Mouse (Mus musculus): ENCODE measurements around the gene Dsel. TPM values are rescaled to one million over a fixed set of nuclear protein-coding genes. Genes with fewer than 3 reads are reported as not detected.

Dsel gene
- polyA plus RNA-seq, 1 experiment, result 2.3 TPM

DNA sequence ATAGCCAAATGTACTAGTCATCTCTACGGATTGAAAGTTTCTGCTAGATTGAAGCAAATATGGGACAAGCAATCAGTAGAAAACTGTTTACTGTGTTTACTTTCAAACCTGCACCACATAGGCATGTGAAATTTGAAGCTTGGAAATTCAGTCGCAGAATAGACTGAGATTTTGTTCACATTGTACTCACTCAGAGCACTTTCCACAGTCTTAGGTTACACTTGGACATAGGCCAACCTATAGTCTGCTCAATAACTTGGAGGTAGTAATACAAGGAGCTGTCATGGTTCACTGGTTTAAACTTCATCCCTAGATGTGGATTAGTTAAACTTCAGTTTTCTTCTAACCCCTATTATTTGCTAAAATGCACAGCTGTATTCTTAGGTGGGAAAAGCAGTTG is 749 bp upstream of the Dsel start:
- Histone ChIP-seq H3K36me3 (ENCODE audit: control insufficient read depth, insufficient read depth) (no peaks in the 10 kb centered on the region), H3K79me3 (ENCODE audit: low read depth) (peaks cover 2% of the 10 kb centered on the region), H3K79me2 (ENCODE audit: control insufficient read depth, insufficient read depth) (no peaks in the 10 kb centered on the region), H3K27me3 (ENCODE audit: control insufficient read depth, insufficient read depth, insufficient read length) (no peaks in the 10 kb centered on the region), H3ac (ENCODE audit: control insufficient read depth, insufficient read length, low read depth) (no peak overlapping the region), H3K4me3 (ENCODE audit: insufficient read depth, poor library complexity, severe bottlenecking) (no peak overlapping the region)
- TF ChIP-seq FOSL1 (IDR thresholded peaks at IDR 0.05; ENCODE audit: insufficient read depth, low read length, poor library complexity, severe bottlenecking) (no peak), MYOD1 (IDR thresholded peaks at IDR 0.05; ENCODE audit: control insufficient read depth, insufficient read length, low read depth) (no peak), CTCF (IDR thresholded peaks at IDR 0.05; ENCODE audit: control insufficient read depth, insufficient read depth, insufficient read length) (no peak), MYOG (IDR thresholded peaks at IDR 0.05; ENCODE audit: control insufficient read depth, extremely low read depth, insufficient read length) (no peak), CEBPB (IDR thresholded peaks at IDR 0.05; ENCODE audit: low read depth) (no peak), USF1 (IDR thresholded peaks at IDR 0.05; ENCODE audit: low read depth) (no peak), MAX (IDR thresholded peaks at IDR 0.05) (no peak)

DNA sequence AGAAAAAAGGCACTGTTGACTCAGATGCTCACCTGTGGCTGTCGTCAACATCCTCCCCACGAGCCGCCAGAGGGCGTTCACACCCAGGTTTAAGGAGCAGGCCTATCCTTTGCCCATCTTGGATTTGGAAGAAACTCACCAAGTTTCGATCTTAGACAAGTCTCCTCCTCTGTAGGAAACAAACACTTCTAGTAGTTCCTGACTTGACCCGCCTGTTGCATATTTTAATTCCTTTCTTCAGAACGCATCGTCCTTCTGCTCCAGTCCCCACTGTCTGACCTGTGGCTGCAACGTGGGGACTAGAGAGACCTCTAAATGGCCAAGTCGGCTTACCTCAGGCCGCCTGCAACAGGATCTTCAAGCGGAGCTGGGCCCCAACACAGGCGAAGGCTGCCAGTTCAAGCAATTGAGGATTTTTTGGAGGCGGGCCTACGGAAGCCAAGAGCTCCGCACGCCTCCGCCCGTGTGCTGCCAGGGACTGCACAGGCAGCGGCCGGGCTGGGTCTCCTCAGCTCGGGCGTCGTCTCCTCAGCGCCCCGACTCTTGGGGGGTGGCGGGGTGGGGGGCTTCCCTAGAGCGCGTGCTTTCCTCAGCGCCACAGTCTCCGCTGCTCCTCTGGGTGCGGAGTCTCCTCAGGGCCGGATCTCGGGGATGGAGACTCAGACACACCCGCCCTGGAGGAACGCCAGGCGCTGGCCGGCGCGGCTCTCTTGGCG is 497 bp downstream of the Dsel start:
- Histone ChIP-seq H3K79me2 (ENCODE audit: control insufficient read depth, insufficient read depth) (no peaks in the 10 kb centered on the region), H3K36me3 (ENCODE audit: control insufficient read depth, insufficient read depth) (no peaks in the 10 kb centered on the region), H3K4me3 (ENCODE audit: insufficient read depth, poor library complexity, severe bottlenecking) (peak overlapping the region; percentile 50), H3K79me3 (ENCODE audit: low read depth) (peaks cover 2% of the 10 kb centered on the region), H3K27me3 (ENCODE audit: control insufficient read depth, insufficient read depth, insufficient read length) (no peaks in the 10 kb centered on the region), H3ac (ENCODE audit: control insufficient read depth, insufficient read length, low read depth) (peak overlapping the region; percentile 74)
- TF ChIP-seq MYOG (IDR thresholded peaks at IDR 0.05; ENCODE audit: control insufficient read depth, extremely low read depth, insufficient read length) (no peak), CTCF (IDR thresholded peaks at IDR 0.05; ENCODE audit: control insufficient read depth, insufficient read depth, insufficient read length) (peak; percentile 69)

DNA sequence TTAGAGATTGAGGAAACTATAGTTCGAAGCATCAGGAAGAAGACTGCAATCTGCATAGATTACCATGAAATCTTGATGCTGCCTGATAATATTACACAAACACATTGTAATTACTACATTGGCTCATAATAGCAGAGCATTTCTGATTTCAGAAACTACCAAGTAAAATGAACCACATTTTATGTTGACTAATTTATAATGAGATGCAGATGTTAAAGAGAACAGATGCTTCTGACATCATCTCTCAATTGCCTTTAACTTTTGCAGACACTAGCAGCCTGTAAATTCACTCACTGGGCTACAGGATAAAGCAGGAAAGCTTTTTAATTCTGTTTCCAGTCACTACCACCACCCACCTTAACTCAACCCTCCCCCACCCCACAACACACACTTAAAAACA is 6.9 kb downstream of the Dsel start:
- no peak for TF ChIP-seq MAX (IDR thresholded peaks at IDR 0.05)
- no peak for TF ChIP-seq MYOG (IDR thresholded peaks at IDR 0.05; ENCODE audit: control insufficient read depth, extremely low read depth, insufficient read length)
- no peak for TF ChIP-seq FOSL1 (IDR thresholded peaks at IDR 0.05; ENCODE audit: insufficient read depth, low read length, poor library complexity, severe bottlenecking)
- no peak for TF ChIP-seq CEBPB (IDR thresholded peaks at IDR 0.05; ENCODE audit: low read depth)
- no peak for TF ChIP-seq MYOD1 (IDR thresholded peaks at IDR 0.05; ENCODE audit: control insufficient read depth, insufficient read length, low read depth)
- TF ChIP-seq USF1 (IDR thresholded peaks at IDR 0.05; ENCODE audit: low read depth), result no peak
- TF ChIP-seq CTCF (IDR thresholded peaks at IDR 0.05; ENCODE audit: control insufficient read depth, insufficient read depth, insufficient read length), result no peak
- H3K36me3 ChIP-seq (ENCODE audit: control insufficient read depth, insufficient read depth), result no peaks in the 10 kb centered on the region
- H3K79me2 ChIP-seq (ENCODE audit: control insufficient read depth, insufficient read depth), result no peaks in the 10 kb centered on the region
- H3ac ChIP-seq (ENCODE audit: control insufficient read depth, insufficient read length, low read depth), result no peak overlapping the region
- no peak overlapping the region for H3K4me3 ChIP-seq (ENCODE audit: insufficient read depth, poor library complexity, severe bottlenecking)
- no peaks in the 10 kb centered on the region for H3K27me3 ChIP-seq (ENCODE audit: control insufficient read depth, insufficient read depth, insufficient read length)
- H3K79me3 ChIP-seq (ENCODE audit: low read depth), result peaks cover 2% of the 10 kb centered on the region

DNA sequence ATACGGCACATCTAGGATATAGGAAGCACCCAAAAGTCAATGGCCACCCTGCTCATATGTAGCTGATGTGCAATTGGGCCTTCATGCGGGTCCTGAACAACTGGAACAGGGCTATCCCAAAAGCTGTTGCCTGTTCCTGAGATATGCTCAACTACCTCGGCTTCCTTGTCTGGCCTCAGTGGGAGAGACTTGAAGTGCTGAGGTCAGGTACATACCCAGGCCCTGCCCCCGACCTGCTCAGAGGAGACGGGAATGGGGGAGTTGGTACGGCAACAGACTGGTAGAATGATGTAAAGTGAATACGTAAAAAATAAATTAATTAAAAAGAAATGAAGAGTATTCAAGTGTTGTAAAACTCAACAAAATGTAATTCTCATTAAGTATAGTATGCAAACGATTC is 12.3 kb downstream of the Dsel start:
- no peak overlapping the region for H3K4me3 ChIP-seq (ENCODE audit: insufficient read depth, poor library complexity, severe bottlenecking)
- H3K79me3 ChIP-seq (ENCODE audit: low read depth), result no peaks in the 10 kb centered on the region
- no peaks in the 10 kb centered on the region for H3K36me3 ChIP-seq (ENCODE audit: control insufficient read depth, insufficient read depth)
- H3K27me3 ChIP-seq (ENCODE audit: control insufficient read depth, insufficient read depth, insufficient read length), result no peaks in the 10 kb centered on the region
- H3ac ChIP-seq (ENCODE audit: control insufficient read depth, insufficient read length, low read depth), result no peak overlapping the region
- H3K79me2 ChIP-seq (ENCODE audit: control insufficient read depth, insufficient read depth), result no peaks in the 10 kb centered on the region
- no peak for TF ChIP-seq MYOG (IDR thresholded peaks at IDR 0.05; ENCODE audit: control insufficient read depth, extremely low read depth, insufficient read length)
- TF ChIP-seq MAX (IDR thresholded peaks at IDR 0.05), result no peak
- no peak for TF ChIP-seq FOSL1 (IDR thresholded peaks at IDR 0.05; ENCODE audit: insufficient read depth, low read length, poor library complexity, severe bottlenecking)
- TF ChIP-seq CTCF (IDR thresholded peaks at IDR 0.05; ENCODE audit: control insufficient read depth, insufficient read depth, insufficient read length), result no peak
- TF ChIP-seq MYOD1 (IDR thresholded peaks at IDR 0.05; ENCODE audit: control insufficient read depth, insufficient read length, low read depth), result no peak
- TF ChIP-seq USF1 (IDR thresholded peaks at IDR 0.05; ENCODE audit: low read depth), result no peak
- no peak for TF ChIP-seq CEBPB (IDR thresholded peaks at IDR 0.05; ENCODE audit: low read depth)

DNA sequence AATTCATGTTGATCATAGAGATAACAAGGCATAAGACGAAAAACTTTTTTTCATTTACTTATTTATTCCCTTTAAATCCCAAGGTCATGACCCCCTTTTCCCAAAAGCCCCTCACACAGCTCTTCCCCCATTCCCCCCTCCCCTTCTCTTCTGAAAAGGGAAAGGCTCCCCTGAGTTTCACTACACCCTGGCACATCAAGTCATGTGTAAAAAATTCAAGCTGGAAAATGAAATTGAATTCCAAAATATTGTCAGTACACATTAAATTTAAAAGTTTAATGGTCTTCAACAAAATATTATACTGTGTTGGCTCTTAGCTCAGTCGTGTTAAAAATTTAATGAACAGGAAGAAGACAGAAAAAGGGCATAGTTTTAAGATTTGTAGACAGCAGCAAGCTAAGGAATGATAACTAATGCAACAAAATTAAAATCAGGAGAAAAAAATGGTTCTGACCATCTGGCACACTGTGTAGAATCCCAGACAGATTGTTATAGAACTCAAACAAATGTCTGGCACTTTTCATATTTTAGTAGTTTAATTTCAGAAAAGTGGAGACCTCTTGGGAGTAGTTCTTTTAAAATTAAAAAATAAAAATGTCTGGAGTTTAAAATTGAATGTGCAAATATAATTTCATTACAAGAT is 31.0 kb downstream of the Dsel start:
- Histone ChIP-seq H3K36me3 (ENCODE audit: control insufficient read depth, insufficient read depth) (no peaks in the 10 kb centered on the region), H3K4me3 (ENCODE audit: insufficient read depth, poor library complexity, severe bottlenecking) (no peak overlapping the region), H3K79me2 (ENCODE audit: control insufficient read depth, insufficient read depth) (no peaks in the 10 kb centered on the region), H3K79me3 (ENCODE audit: low read depth) (no peaks in the 10 kb centered on the region), H3ac (ENCODE audit: control insufficient read depth, insufficient read length, low read depth) (no peak overlapping the region), H3K27me3 (ENCODE audit: control insufficient read depth, insufficient read depth, insufficient read length) (no peaks in the 10 kb centered on the region)
- TF ChIP-seq CEBPB (IDR thresholded peaks at IDR 0.05; ENCODE audit: low read depth) (no peak), FOSL1 (IDR thresholded peaks at IDR 0.05; ENCODE audit: insufficient read depth, low read length, poor library complexity, severe bottlenecking) (no peak), CTCF (IDR thresholded peaks at IDR 0.05; ENCODE audit: control insufficient read depth, insufficient read depth, insufficient read length) (no peak), MYOG (IDR thresholded peaks at IDR 0.05; ENCODE audit: control insufficient read depth, extremely low read depth, insufficient read length) (no peak), USF1 (IDR thresholded peaks at IDR 0.05; ENCODE audit: low read depth) (no peak), MYOD1 (IDR thresholded peaks at IDR 0.05; ENCODE audit: control insufficient read depth, insufficient read length, low read depth) (no peak), MAX (IDR thresholded peaks at IDR 0.05) (no peak)

Measured in C2C12 (cell line).